Mouse (Mus musculus): ENCODE results near the gene Nptn.
"Not testable (repeated sequence)": the region's sequence is repeated elsewhere in the genome, so short reads cannot be mapped to it uniquely, and the experiment has no call there.

The Nptn gene

GRCm38 (mm10) chr9:58560211-58560610 lies 21.8 kb upstream of the Nptn start:
- DNase-seq (ENCODE audit: low spot score) = no peak

- DNase-seq (ENCODE audit: low spot score) = not testable (repeated sequence)
Measured at GRCm38 (mm10) chr9:58565945-58566344, 16.1 kb upstream of the Nptn start.

- no peak for DNase-seq (ENCODE audit: low spot score)
Measured at GRCm38 (mm10) chr9:58567682-58568081, 14.4 kb upstream of the Nptn start.

- peak; percentile 64 for DNase-seq (ENCODE audit: low spot score)
Measured at GRCm38 (mm10) chr9:58571001-58571400, 11.0 kb upstream of the Nptn start.

GRCm38 (mm10) chr9:58578669-58579068 lies 3.4 kb upstream of the Nptn start:
- peak; percentile 80 for DNase-seq (ENCODE audit: low spot score)

- not testable (repeated sequence) for DNase-seq (ENCODE audit: low spot score)
Measured at GRCm38 (mm10) chr9:58580453-58581195, 1.4 kb upstream of the Nptn start.

- DNase-seq (ENCODE audit: low spot score) = no peak
Measured at GRCm38 (mm10) chr9:58581283-58581930, 633 bp upstream of the Nptn start.

GRCm38 (mm10) chr9:58582581-58583266 lies 684 bp downstream of the Nptn start:
- DNase-seq (ENCODE audit: low spot score) = peak; percentile 75

GRCm38 (mm10) chr9:58583267-58583641 lies 1.2 kb downstream of the Nptn start:
- no peak for DNase-seq (ENCODE audit: low spot score)

GRCm38 (mm10) chr9:58584323-58584722 lies 2.3 kb downstream of the Nptn start:
- DNase-seq (ENCODE audit: low spot score) = no peak

- no peak for DNase-seq (ENCODE audit: low spot score)
Measured at GRCm38 (mm10) chr9:58588657-58589056, 6.6 kb downstream of the Nptn start.

- no peak for DNase-seq (ENCODE audit: low spot score)
Measured at GRCm38 (mm10) chr9:58595313-58595712, 13.3 kb downstream of the Nptn start.

- DNase-seq (ENCODE audit: low spot score) = no peak
Measured at GRCm38 (mm10) chr9:58613790-58614189, 31.8 kb downstream of the Nptn start.

- DNase-seq (ENCODE audit: low spot score) = no peak
Measured at GRCm38 (mm10) chr9:58615064-58615938, 33.3 kb downstream of the Nptn start.

- DNase-seq (ENCODE audit: low spot score) = no peak
Measured at GRCm38 (mm10) chr9:58623009-58623408, 41.0 kb downstream of the Nptn start.

GRCm38 (mm10) chr9:58627197-58627596 lies 45.2 kb downstream of the Nptn start:
- no peak for DNase-seq (ENCODE audit: low spot score)

- no peak for DNase-seq (ENCODE audit: low spot score)
Measured at GRCm38 (mm10) chr9:58630441-58630840, 48.4 kb downstream of the Nptn start.

- no peak for DNase-seq (ENCODE audit: low spot score)
Measured at GRCm38 (mm10) chr9:58648406-58649264, 66.6 kb downstream of the Nptn start.

GRCm38 (mm10) chr9:58649265-58649626 lies 67.2 kb downstream of the Nptn start:
- DNase-seq (ENCODE audit: low spot score) = no peak

GRCm38 (mm10) chr9:58651993-58652392 lies 70.0 kb downstream of the Nptn start:
- no peak for DNase-seq (ENCODE audit: low spot score)

GRCm38 (mm10) chr9:58654494-58654893 lies 72.5 kb downstream of the Nptn start:
- DNase-seq (ENCODE audit: low spot score) = no peak
